Mouse (Mus musculus): ENCODE measurements around the gene Slc1a5.

- TF ChIP-seq CTCF (IDR thresholded peaks at IDR 0.05; ENCODE audit: low read depth) (no peak), EP300 (IDR thresholded peaks at IDR 0.05; ENCODE audit: low read depth) (no peak)
Observed at GRCm38 (mm10) chr7:16842645-16843063, 61.5 kb downstream of the Slc1a5 start, which contains the start of gene Prkd2.

Measured in heart, postnatal 0 days (tissue).